Mouse (Mus musculus) stomach, postnatal 0 days (tissue): ENCODE results near the gene Hps6.
"Not testable (repeated sequence)": the region's sequence is repeated elsewhere in the genome, so short reads cannot be mapped to it uniquely, and the experiment has no call there.

ENCODE experiments used
- CTCF ChIP-seq: IDR thresholded peaks from 2 replicates; pipeline ENCODE4 v1.5.1; 2016; ENCODE audit warnings: antibody characterized with exemption, low read depth, mild to moderate bottlenecking, moderate library complexity
- EP300 ChIP-seq: optimal IDR thresholded peaks from 2 replicates; pipeline ENCODE3; 2016; ENCODE audit warnings: antibody characterized with exemption

- not testable (repeated sequence) for TF ChIP-seq CTCF, EP300
Observed at GRCm38 (mm10) chr19:45993441-45993840, 9.9 kb upstream of the Hps6 start.
